Mouse (Mus musculus): Measurements from ENCODE around the gene Necab2.

- no peak for TF ChIP-seq CTCF (IDR thresholded peaks at IDR 0.05; ENCODE audit: control insufficient read depth, insufficient read depth, insufficient replicate concordance, low read depth, low read length)
- TF ChIP-seq POLR2A (IDR thresholded peaks at IDR 0.05; ENCODE audit: control insufficient read depth, low read depth, low read length): no peak
These were observed 18.7 kb upstream of the Necab2 start for GRCm38 (mm10) chr8:119427634-119428349.
